Mouse (Mus musculus) hindbrain, embryonic 10.5 days (tissue): ENCODE data around the gene Far2. TPM values are rescaled to one million over a fixed set of nuclear protein-coding genes. Genes with fewer than 3 reads are reported as not detected.
"Not testable (repeated sequence)": the region's sequence is repeated elsewhere in the genome, so short reads cannot be mapped to it uniquely, and the experiment has no call there.

Source experiments
- DNase-seq: peaks from one replicate; pipeline ENCODE4 v3.0.0-alpha.2; 2017; ENCODE audit warnings: low spot score
- H3K27ac ChIP-seq: fragments of 300-500 bp; sonication (generic); 2 replicates; pipeline ENCODE4 v1.5.1; 2016; ENCODE audit warnings: mild to moderate bottlenecking, moderate library complexity
- H3K27me3 ChIP-seq: fragments of 300-500 bp; sonication (generic); 2 replicates; pipeline ENCODE4 v1.6.1; 2016; ENCODE audit warnings: mild to moderate bottlenecking; ENCODE audit not compliant: poor library complexity, insufficient read depth, severe bottlenecking
- H3K36me3 ChIP-seq: fragments of 300-500 bp; sonication (generic); 2 replicates; pipeline ENCODE4 v1.6.1; 2016; ENCODE audit warnings: mild to moderate bottlenecking, moderate library complexity
- H3K4me1 ChIP-seq: fragments of 300-500 bp; sonication (generic); replicated peaks from 2 replicates; pipeline ENCODE4 v1.6.1; 2016; ENCODE audit warnings: mild to moderate bottlenecking
- H3K4me3 ChIP-seq: fragments of 300-500 bp; sonication (generic); 2 replicates; pipeline ENCODE4 v1.5.1; 2016; ENCODE audit warnings: mild to moderate bottlenecking, moderate library complexity
- H3K9me3 ChIP-seq: fragments of 300-500 bp; sonication (generic); 2 replicates; pipeline ENCODE4 v1.6.1; 2016; ENCODE audit warnings: mild to moderate bottlenecking, moderate library complexity
- WGBS: fragments of 180-500 bp; shearing (Covaris S2); methylation state at CpG from one replicate; pipeline ENCODE4 v1.1.7; 2016; 5-methylcytosine and 5-hydroxymethylcytosine counted together
- polyA plus RNA-seq: library from polyadenylated mRNA; unstranded; fragments of >200 nt; fragmentation: Nextera tagmentation; extraction: Ambion mirVana; gene quantifications from 2 replicates; pipeline ENCODE4 v1.2.1, GENCODE M21; 2016

The Far2 gene
- polyA plus RNA-seq, 1 experiment from 2014 or later = 1.5 TPM

DNA sequence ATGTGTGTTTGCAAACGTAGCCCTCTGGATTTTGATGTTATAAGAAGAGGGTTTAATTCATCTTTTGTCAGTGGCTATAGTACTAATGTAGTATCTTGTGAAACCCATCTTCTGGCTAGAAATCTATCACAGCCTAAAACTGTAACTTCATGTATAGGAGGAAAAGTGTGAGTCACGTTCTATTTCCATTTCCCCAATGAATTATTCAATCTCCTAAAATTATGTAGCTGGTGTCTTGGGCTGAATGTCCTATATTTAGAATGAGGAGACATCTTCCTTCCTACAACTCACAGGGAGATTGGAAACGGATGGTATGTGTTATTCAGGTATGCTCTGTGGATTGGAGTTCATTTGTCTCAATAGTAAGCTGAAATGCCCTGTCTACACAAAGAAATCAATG is 50.0 kb downstream of the Far2 start:
- H3K27me3 ChIP-seq = no peaks in the 10 kb centered on the region
- H3K9me3 ChIP-seq = no peaks in the 10 kb centered on the region
- 79% methylated on average over 3 of the region's 3 CpGs for WGBS
- H3K4me1 ChIP-seq = no peaks in the 10 kb centered on the region
- H3K36me3 ChIP-seq = no peaks in the 10 kb centered on the region
- no peak for DNase-seq
- no peak overlapping the region for H3K4me3 ChIP-seq
- no peak overlapping the region for H3K27ac ChIP-seq

DNA sequence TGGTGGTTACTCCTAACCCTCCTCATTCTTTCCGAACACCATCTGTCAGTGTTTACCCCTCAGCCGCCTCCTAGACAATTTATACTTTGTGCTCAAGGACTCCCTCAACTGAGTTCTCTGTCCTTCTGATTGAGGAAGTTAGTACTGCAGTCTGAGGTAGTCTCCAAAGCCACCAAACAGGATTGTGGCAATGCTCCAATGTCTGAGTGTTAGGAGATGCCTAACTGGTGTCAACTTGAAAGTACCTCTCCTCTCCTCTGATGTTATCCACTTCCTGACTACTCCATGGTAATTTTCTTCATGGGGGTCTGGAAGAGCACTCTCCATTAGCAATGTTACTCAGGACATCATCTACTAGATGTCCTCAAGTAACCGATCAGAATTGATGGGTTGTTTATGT is 54.9 kb downstream of the Far2 start:
- Histone ChIP-seq H3K9me3 (no peaks in the 10 kb centered on the region), H3K27me3 (no peaks in the 10 kb centered on the region), H3K27ac (no peak overlapping the region), H3K4me1 (no peaks in the 10 kb centered on the region), H3K36me3 (no peaks in the 10 kb centered on the region), H3K4me3 (no peak overlapping the region)
- WGBS = 90% methylated on average over 3 of the region's 3 CpGs
- no peak for DNase-seq

DNA sequence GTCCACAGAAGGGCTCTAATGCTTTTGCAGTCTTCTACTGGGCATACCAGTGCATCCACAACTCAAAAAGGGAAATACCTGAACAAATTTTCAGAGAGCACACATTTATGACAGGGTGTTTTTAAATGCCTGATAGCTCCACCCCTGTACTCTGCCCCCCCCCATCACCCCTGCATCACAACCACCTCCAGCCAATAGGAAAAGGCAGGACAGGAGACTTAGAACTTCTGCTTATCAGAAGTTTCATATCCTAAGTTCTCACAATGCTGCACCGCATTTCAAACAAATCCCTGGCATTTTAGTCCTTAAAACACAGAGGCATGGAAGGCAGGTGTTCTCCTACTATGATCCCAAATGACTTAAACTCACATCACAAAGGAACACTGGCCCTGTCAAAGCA is 55.4 kb downstream of the Far2 start:
- no peaks in the 10 kb centered on the region for H3K27me3 ChIP-seq
- WGBS = 87% methylated on average over 1 of the region's 1 CpGs
- H3K36me3 ChIP-seq = no peaks in the 10 kb centered on the region
- no peak overlapping the region for H3K27ac ChIP-seq
- H3K4me3 ChIP-seq = no peak overlapping the region
- no peaks in the 10 kb centered on the region for H3K9me3 ChIP-seq
- no peaks in the 10 kb centered on the region for H3K4me1 ChIP-seq
- DNase-seq = no peak

DNA sequence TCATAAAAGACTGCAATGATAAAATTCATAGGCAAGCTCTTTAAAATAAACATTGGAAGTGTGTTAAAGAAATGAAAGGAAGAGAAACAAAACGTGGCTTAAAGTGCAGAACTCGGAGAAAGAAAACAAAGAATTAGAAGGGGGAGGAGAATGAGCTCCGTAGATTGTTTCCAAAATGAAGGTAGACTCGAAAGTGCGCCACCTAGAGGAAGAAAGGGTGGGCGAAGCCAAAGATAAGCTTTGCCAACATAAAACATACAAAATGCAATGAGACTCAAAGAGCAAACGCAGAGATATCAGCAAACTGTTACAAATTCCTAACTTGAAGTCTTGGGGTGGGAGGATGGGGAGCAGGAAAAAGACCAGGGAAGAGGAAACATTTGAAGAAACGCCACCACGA is 57.2 kb downstream of the Far2 start:
- Histone ChIP-seq H3K9me3 (no peaks in the 10 kb centered on the region), H3K4me3 (no peak overlapping the region), H3K27me3 (no peaks in the 10 kb centered on the region), H3K27ac (no peak overlapping the region), H3K36me3 (no peaks in the 10 kb centered on the region), H3K4me1 (no peaks in the 10 kb centered on the region)
- DNase-seq = peak; percentile 32
- WGBS = 35% methylated on average over 9 of the region's 9 CpGs

DNA sequence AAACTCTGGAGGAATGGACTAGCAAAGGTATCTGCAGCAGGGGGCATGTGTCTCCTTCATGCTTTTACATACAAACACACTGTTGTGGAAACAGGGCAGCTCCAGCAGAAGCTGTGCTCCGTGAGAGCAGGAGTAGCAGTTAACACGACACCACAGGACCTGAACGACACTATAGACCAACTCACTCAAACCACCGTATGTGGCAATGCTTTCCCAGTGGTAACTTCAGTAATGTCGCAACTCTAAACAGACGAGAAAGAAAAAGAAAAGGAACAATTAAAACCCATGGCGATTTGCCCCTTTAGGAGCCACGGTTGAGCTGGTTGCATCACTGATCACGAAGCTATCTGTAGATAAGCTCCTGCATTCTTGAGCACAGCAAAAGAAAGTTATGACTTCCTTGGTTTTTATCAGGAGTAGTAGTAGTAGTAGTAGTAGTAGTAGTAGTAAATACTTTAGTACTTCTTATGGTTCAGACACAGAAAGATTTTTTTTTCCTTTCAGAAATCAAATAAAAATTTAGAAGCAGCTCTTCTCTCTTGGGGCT is 58.7 kb downstream of the Far2 start:
- Histone ChIP-seq H3K4me1 (no peaks in the 10 kb centered on the region), H3K27me3 (no peaks in the 10 kb centered on the region), H3K9me3 (no peaks in the 10 kb centered on the region), H3K36me3 (no peaks in the 10 kb centered on the region), H3K27ac (no peak overlapping the region), H3K4me3 (no peak overlapping the region)
- 71% methylated on average over 9 of the region's 9 CpGs for WGBS
- no peak for DNase-seq

DNA sequence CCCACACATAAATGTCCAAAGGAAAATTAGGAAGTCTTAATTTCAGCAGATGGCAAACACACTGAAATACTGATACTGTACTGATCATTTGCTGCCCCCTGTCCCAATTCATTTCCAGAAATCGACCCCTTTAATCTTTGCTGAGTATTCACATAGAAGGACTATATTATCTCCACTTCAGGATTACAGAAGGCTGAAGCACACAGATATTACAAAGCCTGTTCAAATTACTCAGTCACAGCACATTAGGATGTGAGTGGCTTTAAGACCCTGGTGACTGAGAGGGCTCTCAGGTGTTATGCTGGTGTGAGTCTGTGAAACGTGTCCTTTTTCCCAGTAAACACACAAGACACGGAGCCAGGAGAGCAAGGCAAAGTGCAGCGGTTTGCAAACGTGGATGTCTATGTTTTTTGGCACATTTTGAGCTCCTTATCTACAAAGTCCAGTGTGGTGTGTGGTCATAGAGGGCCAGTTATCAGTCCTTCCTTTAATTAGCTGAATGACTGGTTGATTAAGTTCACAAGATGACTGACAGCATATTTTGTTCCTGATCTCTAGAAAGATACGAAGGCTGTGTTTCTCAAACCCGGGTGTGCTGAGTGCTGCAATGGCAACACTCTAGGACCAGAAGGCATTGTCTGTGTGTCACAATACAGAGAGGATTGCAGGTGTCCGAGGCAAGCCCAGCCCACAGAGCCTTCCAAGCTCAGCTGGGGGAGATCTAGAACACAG is 61.8 kb downstream of the Far2 start:
- Histone ChIP-seq H3K27me3 (no peaks in the 10 kb centered on the region), H3K4me3 (no peak overlapping the region), H3K36me3 (no peaks in the 10 kb centered on the region), H3K27ac (no peak overlapping the region), H3K4me1 (no peaks in the 10 kb centered on the region), H3K9me3 (no peaks in the 10 kb centered on the region)
- 77% methylated on average over 8 of the region's 8 CpGs for WGBS
- DNase-seq = no peak

DNA sequence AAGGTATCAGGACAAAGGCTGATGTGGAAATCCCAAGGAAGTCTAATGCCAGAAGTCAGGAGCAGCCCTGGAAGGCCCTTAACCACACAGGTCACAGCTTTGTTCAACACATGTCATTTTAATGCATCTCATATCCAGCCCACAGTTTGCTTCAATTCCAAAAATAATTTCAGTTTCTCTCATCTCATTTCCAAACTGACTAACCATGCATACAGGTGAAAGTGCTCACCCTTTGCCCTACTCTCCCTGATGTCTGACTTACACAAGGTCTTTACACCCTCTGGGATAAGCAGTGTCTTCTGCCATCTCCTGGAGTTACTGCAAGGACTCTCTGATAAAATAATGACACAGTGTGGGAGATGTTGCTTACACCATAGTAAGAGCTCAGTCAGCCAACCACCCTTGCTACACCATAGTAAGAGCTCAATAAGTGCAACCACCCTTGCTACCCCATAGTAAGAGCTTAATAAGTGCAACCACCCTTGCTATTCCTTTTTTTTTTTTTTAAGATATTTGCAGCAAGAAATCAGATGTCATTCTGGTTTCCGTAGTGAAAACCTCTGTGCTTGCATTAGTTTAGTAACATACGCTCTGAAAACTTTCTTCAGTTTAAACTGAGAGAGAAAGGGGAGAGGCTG is 64.1 kb downstream of the Far2 start:
- Histone ChIP-seq H3K4me3 (no peak overlapping the region), H3K27ac (no peak overlapping the region), H3K27me3 (no peaks in the 10 kb centered on the region), H3K9me3 (no peaks in the 10 kb centered on the region), H3K36me3 (no peaks in the 10 kb centered on the region), H3K4me1 (no peaks in the 10 kb centered on the region)
- DNase-seq = no peak
- 94% methylated on average over 2 of the region's 2 CpGs for WGBS

DNA sequence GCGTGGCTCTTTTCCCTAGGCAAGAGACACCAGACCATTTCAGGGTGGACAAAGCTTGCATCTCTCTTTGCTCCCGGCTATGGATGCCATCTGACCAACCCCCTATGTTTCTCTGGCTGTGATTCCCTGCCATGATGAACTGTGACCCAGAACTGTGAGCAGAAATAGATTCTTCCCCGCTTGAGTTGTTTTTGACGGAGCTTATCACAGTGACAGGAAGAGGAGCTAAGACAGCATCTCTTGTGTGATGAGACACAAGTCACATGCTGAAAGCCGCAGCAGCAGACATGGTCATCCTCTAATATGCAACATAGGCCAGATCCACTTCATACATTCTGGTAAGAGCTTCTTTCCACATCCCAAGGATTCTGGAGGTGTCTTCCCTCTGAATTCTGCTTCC is 69.3 kb downstream of the Far2 start:
- Histone ChIP-seq H3K27me3 (no peaks in the 10 kb centered on the region), H3K27ac (no peak overlapping the region), H3K36me3 (no peaks in the 10 kb centered on the region), H3K4me3 (no peak overlapping the region), H3K9me3 (no peaks in the 10 kb centered on the region), H3K4me1 (no peaks in the 10 kb centered on the region)
- no peak for DNase-seq
- 85% methylated on average over 5 of the region's 5 CpGs for WGBS

DNA sequence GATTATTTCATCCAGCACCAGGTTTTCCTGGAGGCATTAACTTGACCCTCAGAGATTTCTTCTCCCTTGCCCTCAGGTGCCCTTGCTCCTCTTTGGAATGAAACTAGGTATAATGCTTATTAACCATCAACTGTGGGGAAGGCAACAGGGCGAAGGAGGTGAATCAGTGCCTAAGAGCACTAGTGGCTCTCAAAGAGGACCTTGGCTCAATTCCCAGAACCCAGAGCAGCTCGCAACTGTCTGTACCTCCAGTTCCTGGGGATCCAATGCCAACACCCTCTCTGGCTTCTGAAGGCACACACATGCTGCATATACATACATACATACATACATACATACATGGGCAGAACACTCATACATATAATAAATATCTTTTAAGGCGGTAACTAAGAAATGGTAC is 69.8 kb downstream of the Far2 start:
- no peak for DNase-seq
- H3K4me3 ChIP-seq = no peak overlapping the region

DNA sequence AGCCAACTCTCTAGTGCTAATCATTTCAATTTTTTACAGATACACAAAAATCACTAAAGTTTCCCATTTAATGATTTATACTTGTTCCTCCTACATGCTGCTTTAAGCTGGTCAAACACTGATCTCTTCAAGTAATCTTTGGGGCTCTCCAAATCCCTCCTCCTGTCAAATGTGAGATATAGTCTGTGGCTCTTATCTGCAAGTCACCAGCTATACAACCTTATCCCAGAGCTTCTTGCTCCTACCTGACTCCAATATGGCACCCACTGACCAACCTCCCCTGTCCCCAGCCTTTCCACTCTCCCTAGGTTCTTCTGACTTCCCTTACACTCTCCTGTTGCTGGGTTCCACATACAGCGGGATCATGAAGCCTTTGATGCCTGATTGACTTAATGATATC is 70.6 kb downstream of the Far2 start:
- H3K36me3 ChIP-seq = no peaks in the 10 kb centered on the region
- H3K9me3 ChIP-seq = no peaks in the 10 kb centered on the region
- H3K27ac ChIP-seq = no peak overlapping the region
- 100% methylated on average over 1 of the region's 1 CpGs for WGBS
- H3K27me3 ChIP-seq = no peaks in the 10 kb centered on the region
- DNase-seq = no peak
- H3K4me1 ChIP-seq = no peaks in the 10 kb centered on the region
- no peak overlapping the region for H3K4me3 ChIP-seq

More for the DNA sequence above, 69.8 kb downstream of the Far2 start:
- H3K27me3 ChIP-seq = no peaks in the 10 kb centered on the region
- H3K9me3 ChIP-seq = no peaks in the 10 kb centered on the region
- H3K36me3 ChIP-seq = no peaks in the 10 kb centered on the region
- H3K4me1 ChIP-seq = no peaks in the 10 kb centered on the region
- no peak overlapping the region for H3K27ac ChIP-seq
- 89% methylated on average over 3 of the region's 3 CpGs for WGBS

DNA sequence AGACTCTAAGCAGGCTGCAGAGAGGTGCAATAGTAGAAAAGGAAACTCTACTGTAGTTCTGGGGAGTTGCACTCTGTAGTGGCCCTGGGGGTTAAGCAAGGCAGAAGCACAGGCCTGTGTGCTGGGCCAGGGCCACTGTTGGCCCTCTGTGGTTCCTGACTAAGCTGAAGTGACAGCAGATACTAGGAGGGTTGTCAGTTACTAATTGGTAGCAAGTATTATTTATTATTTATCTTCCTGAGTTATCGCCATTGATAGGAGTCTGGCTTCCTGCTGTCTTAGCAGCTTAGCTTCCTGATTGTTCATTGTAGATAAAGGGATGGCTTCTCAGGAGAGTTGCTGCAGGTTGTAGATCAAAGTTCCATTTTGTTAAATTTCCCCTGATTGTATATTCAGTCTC is 73.6 kb downstream of the Far2 start:
- Histone ChIP-seq H3K36me3 (no peaks in the 10 kb centered on the region), H3K4me3 (no peak overlapping the region), H3K27ac (no peak overlapping the region), H3K9me3 (no peaks in the 10 kb centered on the region), H3K27me3 (no peaks in the 10 kb centered on the region), H3K4me1 (no peaks in the 10 kb centered on the region)
- DNase-seq = no peak
- WGBS = 78% methylated on average over 1 of the region's 1 CpGs

DNA sequence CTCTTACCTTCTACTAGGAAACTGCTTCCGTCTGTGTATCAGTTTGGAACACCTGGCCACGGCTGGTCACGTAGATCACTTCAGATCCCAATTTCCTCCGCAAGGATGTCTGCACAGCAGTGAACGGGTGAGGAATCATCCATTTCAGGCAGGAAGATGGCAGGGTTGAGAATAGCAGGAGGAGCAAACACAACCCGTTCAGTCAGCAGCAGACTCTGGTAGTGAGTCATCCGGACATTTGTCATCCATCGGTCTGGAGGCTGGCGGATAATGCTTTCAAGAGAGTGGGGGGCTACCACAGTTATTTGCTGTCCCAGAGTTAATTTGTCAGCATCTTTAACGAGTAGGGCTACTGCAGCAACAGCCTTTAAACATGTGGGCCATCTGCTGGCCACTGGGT is 79.8 kb downstream of the Far2 start:
- not testable (repeated sequence) for H3K36me3 ChIP-seq, H3K27me3 ChIP-seq, H3K4me3 ChIP-seq, H3K9me3 ChIP-seq, H3K4me1 ChIP-seq, H3K27ac ChIP-seq, DNase-seq
- 90% methylated on average over 10 of the region's 10 CpGs for WGBS

DNA sequence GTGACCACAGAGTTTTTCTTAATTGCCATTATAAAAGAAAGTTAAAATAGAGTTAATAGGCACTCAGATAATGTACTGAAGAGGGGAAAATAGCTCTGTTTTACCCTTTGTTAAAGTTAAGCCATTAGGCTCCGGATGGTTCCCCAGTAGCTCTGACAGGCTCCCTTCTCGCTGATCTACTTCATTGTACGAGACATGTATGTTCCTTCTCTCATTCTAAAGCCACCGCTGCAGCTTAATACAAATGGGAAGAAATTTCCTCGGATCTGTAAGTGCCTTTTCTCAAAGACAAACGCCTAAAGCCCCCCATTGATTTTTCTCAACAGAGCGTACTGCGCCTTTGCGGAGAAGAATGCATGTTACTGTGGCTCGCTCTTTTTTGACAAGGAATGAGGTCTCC is 85.3 kb downstream of the Far2 start:
- no peaks in the 10 kb centered on the region for H3K9me3 ChIP-seq
- no peak for DNase-seq
- 51% methylated on average over 10 of the region's 10 CpGs for WGBS

More for the DNA sequence above, 85.3 kb downstream of the Far2 start:
- H3K36me3 ChIP-seq = no peaks in the 10 kb centered on the region
- no peak overlapping the region for H3K4me3 ChIP-seq
- H3K4me1 ChIP-seq = peaks cover 9% of the 10 kb centered on the region; the same call in 1 of the 2 replicates
- H3K27ac ChIP-seq = no peak overlapping the region
- H3K27me3 ChIP-seq = no peaks in the 10 kb centered on the region
